In genomic region chr2:152472434-152472833, GRCm38 (mm10) we compare ENCODE assay signal across 22 mouse cellular contexts. TPM values are rescaled to one million over a fixed set of nuclear protein-coding genes. Genes with fewer than 3 reads are reported as not detected.
DNase-seq lines count a peak whose midpoint lies in the region; ATAC-seq and TF ChIP-seq lines count a peak whose summit lies in the region.
"Had no signal": no experiment of that assay in that cellular context is flagged by ENCODE, and none has a peak within 500 bp of the region (broad histone marks: within the 10 kb centered on the region; RNA-seq: fewer than 3 reads in every experiment).

No protein-coding gene starts in this region.

- DNase-seq in forebrain, postnatal 0 days: no peak
- DNase-seq in forebrain, embryonic 10.5 days (ENCODE audit: extremely low spot score, low spot score): no peak
- DNase-seq in kidney, adult 9 months: peak; percentile 43
- DNase-seq in lung, postnatal 0 days (ENCODE audit: low spot score): no peak
- DNase-seq in lung, adult 18-20 months: no peak
- no peak for DNase-seq in T-cell, adult 2 months (ENCODE audit: low spot score)
- DNase-seq: cerebellum, postnatal 10 days; gastrocnemius, postnatal 36 days; layer of hippocampus, postnatal 36 days; left cerebral cortex, postnatal 4 days; liver, embryonic 13.5 days; right cerebral cortex, postnatal 4 days; thymus, postnatal 25 days had no signal

- H3K36me3 ChIP-seq in forebrain, postnatal 0 days (ENCODE audit: insufficient read depth): no peaks in the 10 kb centered on the region
- no peaks in the 10 kb centered on the region for H3K36me3 ChIP-seq in forebrain, embryonic 10.5 days (replicated peaks)
- no peaks in the 10 kb centered on the region for H3K36me3 ChIP-seq in kidney, embryonic 14.5 days (ENCODE audit: control insufficient read depth, insufficient read depth, low read length)
- H3K36me3 ChIP-seq in lung, postnatal 0 days (ENCODE audit: insufficient read depth, low read length): no peaks in the 10 kb centered on the region
- H3K36me3 ChIP-seq: forebrain, embryonic 12.5 days; heart, embryonic 10.5 days; liver, embryonic 13.5 days had no signal

- H3K4me3 ChIP-seq in forebrain, postnatal 0 days (ENCODE audit: low read depth, low read length): no peak overlapping the region
- H3K4me3 ChIP-seq in forebrain, embryonic 10.5 days: no peak overlapping the region
- no peak overlapping the region for H3K4me3 ChIP-seq in kidney, embryonic 14.5 days (ENCODE audit: low read length)
- H3K4me3 ChIP-seq in lung, postnatal 0 days (ENCODE audit: low read depth, low read length): no peak overlapping the region
- H3K4me3 ChIP-seq in cortical plate, adult 2 months (ENCODE audit: insufficient read depth, low read length): no peak overlapping the region
- H3K4me3 ChIP-seq: forebrain, embryonic 12.5 days; heart, embryonic 10.5 days; liver, embryonic 13.5 days had no signal

- no peak for TF ChIP-seq EP300 in lung, postnatal 0 days (IDR thresholded peaks at IDR 0.05)

- no peak overlapping the region for H3K4me2 ChIP-seq in forebrain, postnatal 0 days (ENCODE audit: low read depth)
- H3K4me2 ChIP-seq in kidney, embryonic 14.5 days (replicated peaks; ENCODE audit: low read depth, low read length): no peak overlapping the region
- no peak overlapping the region for H3K4me2 ChIP-seq in lung, postnatal 0 days (replicated peaks; ENCODE audit: low read depth, low read length)
- H3K4me2 ChIP-seq: forebrain, embryonic 12.5 days; liver, embryonic 13.5 days had no signal

- no peak overlapping the region for H3K27ac ChIP-seq in forebrain, postnatal 0 days (ENCODE audit: low read depth, low read length)
- H3K27ac ChIP-seq in forebrain, embryonic 10.5 days: no peak overlapping the region
- H3K27ac ChIP-seq in kidney, embryonic 14.5 days (ENCODE audit: low read depth, low read length): no peak overlapping the region
- H3K27ac ChIP-seq in lung, postnatal 0 days (ENCODE audit: low read length): no peak overlapping the region
- no peak overlapping the region for H3K27ac ChIP-seq in cortical plate, adult 2 months (ENCODE audit: insufficient read depth, low read length)
- H3K27ac ChIP-seq: forebrain, embryonic 12.5 days; heart, embryonic 10.5 days; liver, embryonic 13.5 days had no signal

- H3K4me1 ChIP-seq in forebrain, postnatal 0 days (ENCODE audit: insufficient read depth): no peaks in the 10 kb centered on the region
- no peaks in the 10 kb centered on the region for H3K4me1 ChIP-seq in forebrain, embryonic 10.5 days
- H3K4me1 ChIP-seq in kidney, embryonic 14.5 days (ENCODE audit: control insufficient read depth, insufficient read depth, low read length): no peaks in the 10 kb centered on the region
- no peaks in the 10 kb centered on the region for H3K4me1 ChIP-seq in lung, postnatal 0 days (ENCODE audit: insufficient read depth, low read depth, low read length)
- H3K4me1 ChIP-seq in cortical plate, adult 2 months (ENCODE audit: control insufficient read depth, insufficient read depth, low read length): no peaks in the 10 kb centered on the region
- H3K4me1 ChIP-seq: forebrain, embryonic 12.5 days; heart, embryonic 10.5 days; liver, embryonic 13.5 days had no signal

- 25% methylated on average over 3 of the region's 3 CpGs for WGBS in forebrain, postnatal 0 days
- 38% methylated on average over 3 of the region's 3 CpGs for WGBS in forebrain, embryonic 10.5 days
- WGBS in kidney, embryonic 14.5 days: 30% methylated on average over 3 of the region's 3 CpGs
- WGBS in lung, postnatal 0 days: 21% methylated on average over 3 of the region's 3 CpGs

- H3K9ac ChIP-seq in forebrain, postnatal 0 days: no peak overlapping the region
- H3K9ac ChIP-seq in kidney, embryonic 14.5 days (ENCODE audit: low read depth, low read length): no peak overlapping the region
- H3K9ac ChIP-seq in lung, postnatal 0 days (replicated peaks; ENCODE audit: low read depth): no peak overlapping the region
- H3K9ac ChIP-seq: forebrain, embryonic 12.5 days; liver, embryonic 13.5 days had no signal

- no peak for ATAC-seq in forebrain, postnatal 0 days
- ATAC-seq in kidney, embryonic 14.5 days (ENCODE audit: low FRiP score, low TSS enrichment): no peak
- ATAC-seq in lung, postnatal 0 days: no peak

- no peak for TF ChIP-seq POLR2A in cortical plate, adult 2 months (IDR thresholded peaks at IDR 0.05; ENCODE audit: extremely low read depth, insufficient read depth, low read length)

- peaks cover 3% of the 10 kb centered on the region; the same call in 1 of the 2 replicates for H3K27me3 ChIP-seq in forebrain, postnatal 0 days (ENCODE audit: insufficient read depth, low read length)
- no peaks in the 10 kb centered on the region for H3K27me3 ChIP-seq in forebrain, embryonic 10.5 days (ENCODE audit: poor library complexity, severe bottlenecking)
- no peaks in the 10 kb centered on the region for H3K27me3 ChIP-seq in kidney, embryonic 14.5 days (ENCODE audit: control insufficient read depth, insufficient read depth, low read length)
- no peaks in the 10 kb centered on the region for H3K27me3 ChIP-seq in lung, postnatal 0 days (replicated peaks; ENCODE audit: insufficient read depth, low read length)
- H3K27me3 ChIP-seq: forebrain, embryonic 12.5 days had no signal

- H3K9me3 ChIP-seq in forebrain, postnatal 0 days (ENCODE audit: low read length): no peaks in the 10 kb centered on the region
- no peaks in the 10 kb centered on the region for H3K9me3 ChIP-seq in forebrain, embryonic 10.5 days
- H3K9me3 ChIP-seq in kidney, embryonic 14.5 days (ENCODE audit: control insufficient read depth, low read length): no peaks in the 10 kb centered on the region
- H3K9me3 ChIP-seq in lung, postnatal 0 days (ENCODE audit: low read length): no peaks in the 10 kb centered on the region
- H3K9me3 ChIP-seq: forebrain, embryonic 12.5 days; heart, embryonic 10.5 days; liver, embryonic 13.5 days had no signal

- peak; percentile 40; the same call in 1 of the 2 replicates for TF ChIP-seq CTCF in forebrain, postnatal 0 days (IDR thresholded peaks at IDR 0.05; ENCODE audit: low read depth)
- TF ChIP-seq CTCF in lung, postnatal 0 days (IDR thresholded peaks at IDR 0.05): peak; percentile 37
- TF ChIP-seq CTCF in cortical plate, adult 2 months (IDR thresholded peaks at IDR 0.05; ENCODE audit: extremely low read depth, insufficient read depth, low read length): 0 out of 2 replicates have a peak, but pooled peaks have one; percentile 1

RNA-seq across cellular contexts. Expression of gene Defb20, which starts 4.4 kb away (rescaled TPM):
- not detected in 2 replicates for total RNA-seq in forebrain, postnatal 0 days (2014; rRNA removed)
- polyA plus RNA-seq in forebrain, postnatal 0 days (2015; fragmentation: Nextera tagmentation; extraction: Ambion mirVana): not detected in 2 replicates
- not detected in 2 replicates for polyA plus RNA-seq in forebrain, embryonic 10.5 days (2016; fragmentation: Nextera tagmentation; extraction: Ambion mirVana)
- not detected in 2 replicates for polyA plus RNA-seq in kidney, embryonic 14.5 days (2014; fragmentation: Nextera tagmentation; extraction: Ambion mirVana)
- polyA plus RNA-seq in lung, postnatal 0 days (2015; fragmentation: Nextera tagmentation; extraction: Ambion mirVana): not detected in 2 replicates
- 0.56 TPM in 1 of 2 replicates, not detected in the other for polyA plus RNA-seq in cortical plate, adult 2 months (2012; rRNA removed)
- total RNA-seq: gastrocnemius, postnatal 36 days; heart, postnatal 25 days; layer of hippocampus, postnatal 36 days; left cerebral cortex, postnatal 4 days; megakaryocyte-erythroid progenitor cell, adult 5-6 weeks had no signal
- polyA plus RNA-seq: forebrain, embryonic 12.5 days; heart, embryonic 10.5 days; liver, embryonic 13.5 days; neural tube, embryonic 14.5 days had no signal

RNA-seq across cellular contexts. Expression of gene Defb23, which starts 8.0 kb away (rescaled TPM):
- not detected in 2 replicates for total RNA-seq in forebrain, postnatal 0 days (2014; rRNA removed)
- polyA plus RNA-seq in forebrain, postnatal 0 days (2015; fragmentation: Nextera tagmentation; extraction: Ambion mirVana): not detected in 2 replicates
- polyA plus RNA-seq in forebrain, embryonic 10.5 days (2016; fragmentation: Nextera tagmentation; extraction: Ambion mirVana): not detected in 2 replicates
- polyA plus RNA-seq in kidney, embryonic 14.5 days (2014; fragmentation: Nextera tagmentation; extraction: Ambion mirVana): not detected in 2 replicates
- not detected in 2 replicates for polyA plus RNA-seq in lung, postnatal 0 days (2015; fragmentation: Nextera tagmentation; extraction: Ambion mirVana)
- polyA plus RNA-seq in cortical plate, adult 2 months (2012; rRNA removed): not detected in 2 replicates
- total RNA-seq: gastrocnemius, postnatal 36 days; heart, postnatal 25 days; layer of hippocampus, postnatal 36 days; left cerebral cortex, postnatal 4 days; megakaryocyte-erythroid progenitor cell, adult 5-6 weeks had no signal
- polyA plus RNA-seq: forebrain, embryonic 12.5 days; heart, embryonic 10.5 days; large intestine, adult 2 months; liver, embryonic 13.5 days; neural tube, embryonic 14.5 days; testis, adult 2 months had no signal

RNA-seq across cellular contexts. Expression of gene Defb22, which starts 17.5 kb away (rescaled TPM):
- total RNA-seq in forebrain, postnatal 0 days (2014; rRNA removed): not detected in 2 replicates
- polyA plus RNA-seq in forebrain, postnatal 0 days (2015; fragmentation: Nextera tagmentation; extraction: Ambion mirVana): not detected in 2 replicates
- not detected in 2 replicates for polyA plus RNA-seq in forebrain, embryonic 10.5 days (2016; fragmentation: Nextera tagmentation; extraction: Ambion mirVana)
- not detected in 2 replicates for polyA plus RNA-seq in kidney, embryonic 14.5 days (2014; fragmentation: Nextera tagmentation; extraction: Ambion mirVana)
- polyA plus RNA-seq in lung, postnatal 0 days (2015; fragmentation: Nextera tagmentation; extraction: Ambion mirVana): not detected in 2 replicates
- polyA plus RNA-seq in cortical plate, adult 2 months (2012; rRNA removed): not detected in 2 replicates
- total RNA-seq: gastrocnemius, postnatal 36 days; heart, postnatal 25 days; layer of hippocampus, postnatal 36 days; left cerebral cortex, postnatal 4 days; megakaryocyte-erythroid progenitor cell, adult 5-6 weeks had no signal
- polyA plus RNA-seq: forebrain, embryonic 12.5 days; heart, embryonic 10.5 days; large intestine, adult 2 months; liver, embryonic 13.5 days; neural tube, embryonic 14.5 days; testis, adult 2 months had no signal

RNA-seq across cellular contexts. Expression of gene Defb26, which starts 39.1 kb away (rescaled TPM):
- total RNA-seq in forebrain, postnatal 0 days (2014; rRNA removed): not detected in 2 replicates
- polyA plus RNA-seq in forebrain, postnatal 0 days (2015; fragmentation: Nextera tagmentation; extraction: Ambion mirVana): not detected in 2 replicates
- polyA plus RNA-seq in forebrain, embryonic 10.5 days (2016; fragmentation: Nextera tagmentation; extraction: Ambion mirVana): not detected in 2 replicates
- not detected in 2 replicates for polyA plus RNA-seq in kidney, embryonic 14.5 days (2014; fragmentation: Nextera tagmentation; extraction: Ambion mirVana)
- not detected in 2 replicates for polyA plus RNA-seq in lung, postnatal 0 days (2015; fragmentation: Nextera tagmentation; extraction: Ambion mirVana)
- not detected in 2 replicates for polyA plus RNA-seq in cortical plate, adult 2 months (2012; rRNA removed)
- total RNA-seq: gastrocnemius, postnatal 36 days; heart, postnatal 25 days; layer of hippocampus, postnatal 36 days; left cerebral cortex, postnatal 4 days; megakaryocyte-erythroid progenitor cell, adult 5-6 weeks had no signal
- polyA plus RNA-seq: forebrain, embryonic 12.5 days; heart, embryonic 10.5 days; large intestine, adult 2 months; liver, embryonic 13.5 days; neural tube, embryonic 14.5 days; testis, adult 2 months had no signal

RNA-seq across cellular contexts. Expression of gene Defb28, which starts 45.6 kb away (rescaled TPM):
- total RNA-seq in forebrain, postnatal 0 days (2014; rRNA removed): not detected in 2 replicates
- not detected in 2 replicates for polyA plus RNA-seq in forebrain, postnatal 0 days (2015; fragmentation: Nextera tagmentation; extraction: Ambion mirVana)
- not detected in 2 replicates for polyA plus RNA-seq in forebrain, embryonic 10.5 days (2016; fragmentation: Nextera tagmentation; extraction: Ambion mirVana)
- 0.80 TPM in 1 of 2 replicates, not detected in the other for polyA plus RNA-seq in kidney, embryonic 14.5 days (2014; fragmentation: Nextera tagmentation; extraction: Ambion mirVana)
- polyA plus RNA-seq in lung, postnatal 0 days (2015; fragmentation: Nextera tagmentation; extraction: Ambion mirVana): not detected in 2 replicates
- not detected in 2 replicates for polyA plus RNA-seq in cortical plate, adult 2 months (2012; rRNA removed)
- total RNA-seq: gastrocnemius, postnatal 36 days; heart, postnatal 25 days; layer of hippocampus, postnatal 36 days; left cerebral cortex, postnatal 4 days; megakaryocyte-erythroid progenitor cell, adult 5-6 weeks had no signal
- polyA plus RNA-seq: forebrain, embryonic 12.5 days; heart, embryonic 10.5 days; large intestine, adult 2 months; liver, embryonic 13.5 days; neural tube, embryonic 14.5 days; testis, adult 2 months had no signal
